Mouse (Mus musculus) neural tube, embryonic 13.5 days (tissue): ENCODE measurements around the gene Hist1h1d. TPM values are rescaled to one million over a fixed set of nuclear protein-coding genes. Genes with fewer than 3 reads are reported as not detected.
"Not testable (repeated sequence)": the region's sequence is repeated elsewhere in the genome, so short reads cannot be mapped to it uniquely, and the experiment has no call there.

Experiments used
- ATAC-seq: fragments of 200-750 bp; cut with Nextera tagmentation; 2 replicates; pipeline ENCODE4 v1.8.0; 2017; ENCODE audit warnings: low read depth, mild to moderate bottlenecking, moderate TSS enrichment, moderate library complexity
- H3K27ac ChIP-seq: fragments of 300-500 bp; sonication (generic); replicated peaks from 2 replicates; pipeline ENCODE4 v1.5.1; 2015; ENCODE audit warnings: moderate library complexity, mild to moderate bottlenecking, inconsistent platforms
- H3K27me3 ChIP-seq: fragments of 300-500 bp; sonication (generic); 2 replicates; pipeline ENCODE4 v1.6.1; 2015; ENCODE audit warnings: mild to moderate bottlenecking, inconsistent platforms
- H3K36me3 ChIP-seq: fragments of 300-500 bp; sonication (generic); 2 replicates; pipeline ENCODE4 v1.6.1; 2015; ENCODE audit warnings: mild to moderate bottlenecking, inconsistent platforms
- H3K4me1 ChIP-seq: fragments of 300-500 bp; sonication (generic); replicated peaks from 2 replicates; pipeline ENCODE4 v1.6.1; 2015; ENCODE audit warnings: inconsistent platforms
- H3K4me2 ChIP-seq: fragments of 300-500 bp; sonication (generic); 2 replicates; pipeline ENCODE4 v1.6.1; 2015; ENCODE audit warnings: inconsistent platforms, mild to moderate bottlenecking, moderate library complexity
- H3K4me3 ChIP-seq: fragments of 300-500 bp; sonication (generic); 2 replicates; pipeline ENCODE4 v1.5.1; 2015; ENCODE audit warnings: mild to moderate bottlenecking, inconsistent platforms
- H3K9ac ChIP-seq: fragments of 300-500 bp; sonication (generic); 2 replicates; pipeline ENCODE4 v1.6.1; 2015; ENCODE audit warnings: moderate library complexity, mild to moderate bottlenecking, inconsistent platforms
- H3K9me3 ChIP-seq: fragments of 300-500 bp; sonication (generic); 2 replicates; pipeline ENCODE4 v1.6.1; 2016; ENCODE audit warnings: inconsistent platforms
- WGBS: fragments of 180-500 bp; shearing (Covaris S2); methylation state at CpG from one replicate; pipeline ENCODE4 v1.1.7; 2015; 5-methylcytosine and 5-hydroxymethylcytosine counted together
- polyA plus RNA-seq: library from polyadenylated mRNA; unstranded; fragments of >200 nt; fragmentation: Nextera tagmentation; extraction: Ambion mirVana; gene quantifications from 2 replicates; pipeline ENCODE4 v1.2.1, GENCODE M21; 2015

Gene Hist1h1d
- polyA plus RNA-seq, 1 experiment from 2014 or later: 0.22 TPM

DNA sequence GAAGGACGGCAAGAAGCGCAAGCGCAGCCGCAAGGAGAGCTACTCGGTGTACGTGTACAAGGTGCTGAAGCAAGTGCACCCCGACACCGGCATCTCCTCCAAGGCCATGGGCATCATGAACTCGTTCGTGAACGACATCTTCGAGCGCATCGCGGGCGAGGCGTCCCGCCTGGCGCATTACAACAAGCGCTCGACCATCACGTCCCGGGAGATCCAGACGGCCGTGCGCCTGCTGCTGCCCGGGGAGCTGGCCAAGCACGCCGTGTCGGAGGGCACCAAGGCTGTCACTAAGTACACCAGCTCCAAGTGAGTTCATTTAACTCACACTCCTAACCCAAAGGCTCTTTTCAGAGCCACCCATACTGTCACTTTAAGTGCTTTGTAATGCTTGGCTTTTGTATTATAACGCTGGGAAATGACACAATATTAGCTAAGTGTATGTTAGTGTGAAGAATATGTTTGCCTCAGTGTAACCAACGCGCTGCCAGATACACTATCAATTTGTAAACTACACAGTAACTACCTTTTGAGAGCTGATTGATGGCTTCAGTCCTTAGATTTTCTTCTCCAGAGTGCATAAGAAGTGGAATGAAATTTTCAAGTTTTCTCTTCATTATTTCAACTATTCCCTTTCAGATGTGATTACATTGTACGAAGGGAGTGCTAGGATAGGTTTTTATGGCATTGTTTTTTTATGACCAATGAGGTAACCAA is 18.6 kb downstream of the Hist1h1d start:
- H3K9me3 ChIP-seq, H3K27me3 ChIP-seq, H3K36me3 ChIP-seq, ATAC-seq: not testable (repeated sequence)
- Histone ChIP-seq H3K27ac (peak overlapping the region; percentile 96), H3K9ac (peak overlapping the region; percentile 80), H3K4me1 (peaks cover 34% of the 10 kb centered on the region), H3K4me3 (peak overlapping the region; percentile 45), H3K4me2 (peak overlapping the region; percentile 81)
- under 1% methylated on average over 14 of the region's 34 CpGs for WGBS

DNA sequence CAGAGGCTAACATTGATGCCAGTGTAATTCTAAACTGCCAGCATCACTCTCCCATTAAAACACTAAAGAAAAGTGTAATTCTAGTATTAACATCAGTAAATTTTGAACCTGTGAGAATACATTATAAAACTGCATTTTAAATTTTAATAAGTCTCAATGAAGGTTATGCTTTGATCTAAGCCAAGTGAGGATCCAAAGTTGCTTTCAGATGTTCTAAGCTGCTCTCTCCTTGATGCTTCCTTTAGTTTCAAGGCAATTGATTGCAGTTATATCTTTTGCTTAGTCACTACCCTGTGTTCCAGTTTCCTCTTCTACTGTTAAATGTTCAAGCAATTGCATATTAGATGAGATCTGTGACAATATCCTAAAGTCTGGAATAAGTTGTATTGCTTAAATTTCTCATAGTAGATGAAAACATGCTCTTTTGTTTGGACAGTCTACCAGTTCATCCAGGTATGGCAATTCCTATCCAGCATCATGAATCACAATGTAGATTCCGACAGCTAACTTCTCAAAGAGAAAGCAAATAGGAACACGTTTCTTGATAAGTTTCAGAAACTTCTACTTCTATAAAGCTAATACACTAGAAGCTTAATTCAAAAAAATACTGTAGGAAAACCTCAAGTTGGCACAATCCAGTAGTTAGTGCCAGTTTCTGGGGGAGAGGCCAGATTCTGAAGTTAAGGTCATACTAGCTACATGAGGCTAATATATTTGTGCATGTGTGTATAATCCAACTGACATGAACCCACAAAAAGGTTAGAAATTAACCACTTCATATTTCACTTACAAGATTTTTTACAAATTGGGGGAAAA is 19.4 kb downstream of the Hist1h1d start:
- Histone ChIP-seq H3K4me1 (peaks cover 42% of the 10 kb centered on the region), H3K27me3 (no peaks in the 10 kb centered on the region), H3K36me3 (no peaks in the 10 kb centered on the region), H3K4me2 (peak overlapping the region; percentile 81), H3K27ac (peak overlapping the region; percentile 96), H3K9me3 (no peaks in the 10 kb centered on the region), H3K9ac (peak overlapping the region; percentile 80), H3K4me3 (peak overlapping the region; percentile 45)
- no peak for ATAC-seq
- WGBS: 35% methylated on average over 2 of the region's 2 CpGs

DNA sequence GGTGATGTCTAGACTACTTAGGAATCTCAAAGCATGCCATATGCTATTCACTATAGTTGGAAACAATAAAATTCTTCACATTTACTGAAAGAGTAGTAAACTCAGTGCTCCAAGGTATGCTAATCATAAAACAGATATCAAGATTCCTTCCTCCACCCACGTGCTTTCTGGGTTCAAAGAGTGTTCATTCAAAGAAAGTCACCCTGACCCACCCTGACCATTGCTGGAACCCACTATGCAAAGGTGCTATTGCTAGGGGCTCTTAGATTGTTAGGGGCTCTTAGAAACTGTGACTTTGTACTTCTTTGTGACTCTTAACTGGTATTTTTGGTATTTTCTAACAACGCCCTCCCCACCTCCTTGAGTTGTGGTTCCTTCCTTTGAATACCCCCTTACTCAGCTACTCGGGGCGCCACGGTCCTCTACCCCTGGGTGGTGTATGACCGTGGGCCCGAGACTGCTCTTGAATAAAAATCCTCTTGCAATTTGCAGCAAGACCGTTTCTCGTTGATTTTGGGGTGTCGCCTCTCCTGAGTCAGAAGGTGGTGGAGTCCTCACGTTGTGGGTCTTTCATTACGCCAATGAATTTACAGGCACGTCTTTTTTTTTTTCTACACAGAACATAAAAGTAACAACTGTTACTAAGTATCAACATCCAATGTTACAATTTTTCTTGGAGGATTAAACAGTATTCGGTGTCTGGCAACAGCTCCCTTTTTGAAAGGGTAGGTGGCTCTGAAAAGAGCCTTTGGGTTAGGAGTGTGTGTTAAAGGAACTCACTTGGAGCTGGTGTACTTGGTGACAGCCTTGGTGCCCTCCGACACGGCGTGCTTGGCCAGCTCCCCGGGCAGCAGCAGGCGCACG is 20.2 kb downstream of the Hist1h1d start:
- H3K27me3 ChIP-seq, H3K9me3 ChIP-seq, ATAC-seq, H3K36me3 ChIP-seq: not testable (repeated sequence)
- WGBS: 11% methylated on average over 20 of the region's 20 CpGs
- Histone ChIP-seq H3K9ac (peak overlapping the region; percentile 80), H3K4me3 (peak overlapping the region; percentile 45), H3K4me1 (peaks cover 42% of the 10 kb centered on the region), H3K4me2 (peak overlapping the region; percentile 81), H3K27ac (peak overlapping the region; percentile 96)

DNA sequence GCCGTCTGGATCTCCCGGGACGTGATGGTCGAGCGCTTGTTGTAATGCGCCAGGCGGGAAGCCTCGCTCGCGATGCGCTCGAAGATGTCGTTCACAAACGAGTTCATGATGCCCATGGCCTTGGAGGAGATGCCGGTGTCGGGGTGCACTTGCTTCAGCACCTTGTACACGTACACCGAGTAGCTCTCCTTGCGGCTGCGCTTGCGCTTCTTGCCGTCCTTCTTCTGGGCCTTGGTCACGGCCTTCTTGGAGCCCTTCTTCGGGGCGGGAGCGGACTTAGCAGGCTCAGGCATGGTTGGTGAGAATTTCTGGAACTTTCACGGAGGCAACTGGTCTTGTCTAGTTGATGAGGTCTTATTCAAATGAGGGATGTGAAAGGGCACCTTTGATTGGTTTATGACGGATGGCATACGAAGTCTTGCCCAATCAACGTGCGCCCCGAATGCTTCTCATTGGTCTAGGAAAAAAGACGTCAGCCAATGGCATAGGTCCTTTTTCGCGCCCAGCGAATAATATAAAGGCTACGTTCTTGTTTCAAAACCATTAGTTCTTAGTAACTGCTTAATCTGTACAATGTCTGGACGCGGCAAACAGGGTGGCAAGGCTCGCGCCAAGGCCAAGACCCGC is 20.9 kb downstream of the Hist1h1d start, which contains the start of the genes Hist1h2bf and Hist1h2ad:
Gene Hist1h2bf, minus strand, starts transcription at position 299 of the 627 bp plus-strand sequence.
Gene Hist1h2ad, plus strand, starts transcription at position 484 of the 627 bp plus-strand sequence.
- ATAC-seq: peak; percentile 88
- H3K9ac ChIP-seq: peak within 1 kb of the TSS; percentile 80
- not testable (repeated sequence) for H3K36me3 ChIP-seq

DNA sequence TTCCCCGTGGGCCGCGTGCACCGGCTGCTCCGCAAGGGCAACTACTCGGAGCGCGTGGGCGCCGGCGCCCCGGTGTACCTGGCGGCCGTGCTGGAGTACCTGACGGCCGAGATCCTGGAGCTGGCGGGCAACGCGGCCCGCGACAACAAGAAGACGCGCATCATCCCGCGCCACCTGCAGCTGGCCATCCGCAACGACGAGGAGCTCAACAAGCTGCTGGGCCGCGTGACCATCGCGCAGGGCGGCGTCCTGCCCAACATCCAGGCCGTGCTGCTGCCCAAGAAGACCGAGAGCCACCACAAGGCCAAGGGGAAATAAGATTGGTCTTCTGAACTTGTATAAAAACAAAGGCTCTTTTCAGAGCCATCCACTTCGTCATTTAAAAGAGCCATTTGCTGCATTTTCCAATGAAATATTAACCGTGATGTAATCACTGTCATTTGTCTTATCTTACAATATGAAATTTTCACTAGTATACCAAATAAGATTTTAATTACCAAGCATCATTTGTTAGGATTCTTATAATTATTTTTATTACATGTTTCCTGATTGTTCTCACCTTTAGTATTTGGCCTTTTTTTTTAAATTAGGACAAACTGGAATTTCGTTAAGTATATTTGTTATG is 21.6 kb downstream of the Hist1h1d start:
- peak overlapping the region; percentile 59; the same call in 1 of the 2 replicates for H3K9ac ChIP-seq
- ATAC-seq: peak; percentile 6; the same call in 1 of the 2 replicates
- H3K9me3 ChIP-seq, H3K27me3 ChIP-seq, H3K36me3 ChIP-seq: not testable (repeated sequence)
- peak overlapping the region; percentile 81 for H3K4me2 ChIP-seq
- H3K27ac ChIP-seq: peak overlapping the region; percentile 84
- under 1% methylated on average over 7 of the region's 39 CpGs for WGBS
- peak overlapping the region; percentile 45 for H3K4me3 ChIP-seq
- H3K4me1 ChIP-seq: peaks cover 42% of the 10 kb centered on the region

More for the DNA sequence above, 20.9 kb downstream of the Hist1h1d start, which contains the start of the genes Hist1h2bf and Hist1h2ad:
- H3K9me3 ChIP-seq, H3K27me3 ChIP-seq: not testable (repeated sequence)
- Histone ChIP-seq H3K4me1 (peaks cover 42% of the 10 kb centered on the region), H3K4me2 (peak within 1 kb of the TSS; percentile 81), H3K27ac (peak within 1 kb of the TSS; percentile 84), H3K4me3 (peak within 1 kb of the TSS; percentile 45)
- WGBS: under 1% methylated on average over 42 of the region's 42 CpGs

- H3K9ac ChIP-seq: peak within 1 kb of the TSS; percentile 78
- no peaks in the 10 kb centered on the region for H3K9me3 ChIP-seq
- H3K4me3 ChIP-seq: peak within 1 kb of the TSS; percentile 42
- no peaks in the 10 kb centered on the region for H3K27me3 ChIP-seq
- peaks cover 38% of the 10 kb centered on the region for H3K4me1 ChIP-seq
- under 1% methylated on average over 18 of the region's 18 CpGs for WGBS
- peak within 1 kb of the TSS; percentile 81 for H3K4me2 ChIP-seq
- peak; percentile 60 for ATAC-seq
- H3K27ac ChIP-seq: peak within 1 kb of the TSS; percentile 84
- H3K36me3 ChIP-seq: no peaks in the 10 kb centered on the region
These were observed 22.3 kb downstream of the Hist1h1d start, which contains the start of gene Hist1h3d for GRCm38 (mm10) chr13:23575271-23575851. Gene Hist1h3d, plus strand, starts transcription at chr13:23575763.

- peaks cover 39% of the 10 kb centered on the region for H3K4me1 ChIP-seq
- under 1% methylated on average over 14 of the region's 40 CpGs for WGBS
- not testable (repeated sequence) for ATAC-seq
These were observed 22.8 kb downstream of the Hist1h1d start for GRCm38 (mm10) chr13:23575864-23576313.

DNA sequence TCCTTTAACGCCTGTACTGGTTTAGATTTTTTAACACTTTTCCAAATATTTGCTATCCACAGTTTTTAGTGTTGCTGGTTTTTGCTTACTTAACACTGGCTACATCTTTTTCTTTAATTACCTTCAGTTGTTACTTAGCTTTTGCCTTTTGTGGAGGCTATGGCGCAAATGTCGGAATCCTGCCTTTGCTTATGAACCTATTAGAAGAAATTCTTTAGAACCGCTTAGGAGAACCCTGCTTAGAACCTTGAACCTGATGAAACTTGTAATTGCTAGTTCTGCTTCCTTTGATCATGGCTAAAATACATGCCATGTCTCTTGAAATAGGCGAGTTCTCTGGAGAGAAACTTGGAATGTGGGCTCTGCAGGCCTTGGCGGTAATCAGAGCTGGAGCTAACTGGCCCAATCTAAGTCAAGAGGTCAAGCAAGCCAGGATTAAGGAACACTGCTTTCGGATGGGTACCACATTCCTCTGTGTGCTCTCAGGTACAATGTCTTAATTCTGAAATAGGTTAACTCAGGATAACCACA is 23.4 kb downstream of the Hist1h1d start:
- Histone ChIP-seq H3K4me2 (peak overlapping the region; percentile 81), H3K9me3 (no peaks in the 10 kb centered on the region), H3K4me1 (peaks cover 41% of the 10 kb centered on the region), H3K27ac (peak overlapping the region; percentile 68), H3K9ac (peak overlapping the region; percentile 78), H3K4me3 (peak overlapping the region; percentile 42), H3K27me3 (no peaks in the 10 kb centered on the region), H3K36me3 (no peaks in the 10 kb centered on the region)
- WGBS: 8% methylated on average over 7 of the region's 7 CpGs
- ATAC-seq: no peak

More at GRCm38 (mm10) chr13:23575864-23576313, 22.8 kb downstream of the Hist1h1d start:
- not testable (repeated sequence) for H3K27me3 ChIP-seq, H3K9me3 ChIP-seq, H3K36me3 ChIP-seq
- Histone ChIP-seq H3K9ac (peak overlapping the region; percentile 78), H3K4me3 (peak overlapping the region; percentile 42), H3K4me2 (peak overlapping the region; percentile 81), H3K27ac (peak overlapping the region; percentile 81)

DNA sequence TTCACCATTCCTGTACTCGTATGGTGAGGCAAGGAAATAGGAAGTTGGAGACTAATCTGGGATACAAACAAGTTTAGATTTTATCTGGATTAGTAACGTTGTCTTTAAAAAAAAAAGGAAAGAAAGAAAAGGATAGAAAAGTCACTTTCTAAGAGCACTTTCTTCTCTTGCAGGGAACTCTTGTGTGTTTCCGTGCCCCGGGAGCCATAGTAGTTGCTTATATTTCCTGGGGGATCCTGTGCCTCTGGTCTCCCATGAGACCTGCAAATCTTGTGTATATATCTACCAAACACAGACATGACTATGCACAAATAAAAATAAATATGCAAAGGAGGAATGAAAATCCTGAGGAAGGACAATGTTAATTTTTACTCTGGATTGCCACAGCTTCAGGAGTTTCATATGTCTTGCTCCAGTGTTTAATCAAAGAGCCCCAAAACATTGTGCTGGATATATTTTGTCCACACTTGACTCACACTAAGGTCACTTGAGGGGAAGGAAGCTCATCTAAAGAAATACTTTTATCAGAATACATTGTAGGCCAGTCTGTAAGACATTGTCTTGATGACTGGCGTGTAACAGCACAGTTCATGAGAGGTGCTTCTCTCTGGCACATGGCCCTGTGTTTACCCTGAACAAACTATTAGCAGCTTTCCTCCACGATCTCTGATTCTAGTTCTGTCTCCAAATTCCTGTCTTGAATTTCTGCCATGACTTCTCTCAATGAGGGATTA is 24.0 kb downstream of the Hist1h1d start:
- Histone ChIP-seq H3K4me3 (0 out of 2 replicates have a peak overlapping the region, but pooled peaks have one; percentile 42), H3K36me3 (no peaks in the 10 kb centered on the region), H3K9me3 (no peaks in the 10 kb centered on the region), H3K4me2 (peak overlapping the region; percentile 81), H3K27ac (0 out of 2 replicates have a peak overlapping the region, but pooled peaks have one; percentile 1), H3K4me1 (peaks cover 42% of the 10 kb centered on the region), H3K27me3 (no peaks in the 10 kb centered on the region), H3K9ac (peak overlapping the region; percentile 78)
- ATAC-seq: no peak
- 54% methylated on average over 6 of the region's 6 CpGs for WGBS

- Histone ChIP-seq H3K4me1 (peaks cover 42% of the 10 kb centered on the region), H3K4me3 (no peak overlapping the region), H3K36me3 (no peaks in the 10 kb centered on the region), H3K9ac (no peak overlapping the region), H3K27ac (no peak overlapping the region), H3K4me2 (no peak overlapping the region), H3K27me3 (no peaks in the 10 kb centered on the region), H3K9me3 (no peaks in the 10 kb centered on the region)
- 86% methylated on average over 1 of the region's 1 CpGs for WGBS
- no peak for ATAC-seq
These were observed 24.8 kb downstream of the Hist1h1d start for GRCm38 (mm10) chr13:23577835-23578234.
